Mouse (Mus musculus): ENCODE measurements around the gene Fut8.

GRCm38 (mm10) chr12:77192714-77193113 is 45.2 kb upstream of the Fut8 start:
- TF ChIP-seq MAX (IDR thresholded peaks at IDR 0.05; ENCODE audit: low read depth) (no peak), POLR2A (IDR thresholded peaks at IDR 0.05; ENCODE audit: insufficient read length, low read depth) (no peak)

Data from myocyte (in vitro differentiated cells).